Comparison of ENCODE assay signal across 7 mouse cellular contexts in genomic region chr17:71551350-71551749, GRCm38 (mm10). TPM values are rescaled to one million over a fixed set of nuclear protein-coding genes. Genes with fewer than 3 reads are reported as not detected.
DNase-seq lines count a peak whose midpoint lies in the region; ATAC-seq and TF ChIP-seq lines count a peak whose summit lies in the region.

No protein-coding gene starts in this region.

- peak overlapping the region; percentile 97 for H3K4me2 ChIP-seq in neural tube, embryonic 11.5 days (ENCODE audit: low read depth)
- H3K4me2 ChIP-seq in forebrain, embryonic 11.5 days (ENCODE audit: low read depth, low read length, severe bottlenecking), result peak overlapping the region; percentile 99
- H3K4me2 ChIP-seq in limb, embryonic 14.5 days (replicated peaks; ENCODE audit: low read depth, low read length, severe bottlenecking), result peak overlapping the region; percentile 95
- peak overlapping the region; percentile 99 for H3K4me2 ChIP-seq in stomach, embryonic 16.5 days (ENCODE audit: low read depth, low read length)

- no peaks in the 10 kb centered on the region for H3K36me3 ChIP-seq in neural tube, embryonic 11.5 days (ENCODE audit: control insufficient read depth, insufficient read depth, low read length)
- no peaks in the 10 kb centered on the region for H3K36me3 ChIP-seq in forebrain, embryonic 11.5 days (ENCODE audit: control insufficient read depth, insufficient read depth, low read length)
- no peaks in the 10 kb centered on the region for H3K36me3 ChIP-seq in limb, embryonic 14.5 days (ENCODE audit: control insufficient read depth, insufficient read depth, low read length)
- H3K36me3 ChIP-seq in stomach, embryonic 16.5 days (ENCODE audit: control insufficient read depth, insufficient read depth, low read length), result no peaks in the 10 kb centered on the region

- WGBS in neural tube, embryonic 11.5 days, result 6% methylated on average over 6 of the region's 6 CpGs
- 7% methylated on average over 6 of the region's 6 CpGs for WGBS in forebrain, embryonic 11.5 days
- WGBS in limb, embryonic 14.5 days, result 10% methylated on average over 5 of the region's 6 CpGs
- WGBS in stomach, embryonic 16.5 days, result 8% methylated on average over 6 of the region's 6 CpGs

- no peak for DNase-seq in neural tube, embryonic 11.5 days (ENCODE audit: low spot score)
- DNase-seq in neural tube, embryonic 10.5 days (ENCODE audit: extremely low spot score, low spot score), result no peak
- no peak for DNase-seq in forebrain, embryonic 11.5 days (ENCODE audit: low spot score)
- no peak for DNase-seq in limb, embryonic 14.5 days (ENCODE audit: low spot score)
- no peak for DNase-seq in layer of hippocampus, adult 9-11 months

- H3K9ac ChIP-seq in neural tube, embryonic 11.5 days (ENCODE audit: low read length), result peak overlapping the region; percentile 80
- peak overlapping the region; percentile 69 for H3K9ac ChIP-seq in forebrain, embryonic 11.5 days (ENCODE audit: low read length)
- peak overlapping the region; percentile 66 for H3K9ac ChIP-seq in limb, embryonic 14.5 days (ENCODE audit: low read depth, low read length, severe bottlenecking)
- peak overlapping the region; percentile 83; the same call in 1 of the 2 replicates for H3K9ac ChIP-seq in stomach, embryonic 16.5 days (ENCODE audit: low read length)

- peaks cover 6% of the 10 kb centered on the region; the same call in 1 of the 2 replicates for H3K27me3 ChIP-seq in neural tube, embryonic 11.5 days (ENCODE audit: control insufficient read depth, insufficient read depth, low read length)
- H3K27me3 ChIP-seq in forebrain, embryonic 11.5 days (ENCODE audit: control insufficient read depth, insufficient read depth, low read length), result peaks cover 7% of the 10 kb centered on the region
- H3K27me3 ChIP-seq in limb, embryonic 14.5 days (ENCODE audit: control insufficient read depth, insufficient read depth, low read length), result peaks cover 15% of the 10 kb centered on the region; the same call in 1 of the 2 replicates
- peaks cover 12% of the 10 kb centered on the region; the same call in 1 of the 2 replicates for H3K27me3 ChIP-seq in stomach, embryonic 16.5 days (ENCODE audit: control insufficient read depth, insufficient read depth, low read length)

- no peak overlapping the region for H3K27ac ChIP-seq in neural tube, embryonic 11.5 days (ENCODE audit: low read depth, low read length)
- H3K27ac ChIP-seq in forebrain, embryonic 11.5 days (ENCODE audit: low read depth, low read length), result no peak overlapping the region
- H3K27ac ChIP-seq in limb, embryonic 14.5 days (replicated peaks; ENCODE audit: low read depth, low read length), result no peak overlapping the region
- H3K27ac ChIP-seq in stomach, embryonic 16.5 days (ENCODE audit: low read length), result no peak overlapping the region

- ATAC-seq in neural tube, embryonic 11.5 days (ENCODE audit: insufficient read depth, low FRiP score, low TSS enrichment), result peak; percentile 21; the same call in 1 of the 2 replicates
- no peak for ATAC-seq in forebrain, embryonic 11.5 days (replicated peaks; ENCODE audit: low FRiP score)
- no peak; the same call in 1 of the 2 replicates for ATAC-seq in limb, embryonic 14.5 days (ENCODE audit: low FRiP score, low read depth)
- ATAC-seq in stomach, embryonic 16.5 days (ENCODE audit: insufficient read depth, low FRiP score), result no peak
- ATAC-seq in megakaryocyte progenitor cell, adult 5-6 weeks (replicated peaks; ENCODE audit: poor library complexity), result no peak

- H3K4me1 ChIP-seq in neural tube, embryonic 11.5 days (ENCODE audit: control insufficient read depth, insufficient read depth, low read length), result peaks cover 3% of the 10 kb centered on the region; the same call in 1 of the 2 replicates
- peaks cover 4% of the 10 kb centered on the region; the same call in 1 of the 2 replicates for H3K4me1 ChIP-seq in forebrain, embryonic 11.5 days (replicated peaks; ENCODE audit: control insufficient read depth, insufficient read depth, low read length)
- H3K4me1 ChIP-seq in limb, embryonic 14.5 days (ENCODE audit: control insufficient read depth, insufficient read depth, low read length), result no peaks in the 10 kb centered on the region
- H3K4me1 ChIP-seq in stomach, embryonic 16.5 days (ENCODE audit: control insufficient read depth, insufficient read depth, low read length), result 0 out of 2 replicates have a peak, but pooled peaks cover 6% of the 10 kb centered on the region

- peak overlapping the region; percentile 62 for H3K4me3 ChIP-seq in neural tube, embryonic 11.5 days (ENCODE audit: low read depth, low read length)
- H3K4me3 ChIP-seq in forebrain, embryonic 11.5 days (ENCODE audit: low read depth, low read length), result peak overlapping the region; percentile 64
- H3K4me3 ChIP-seq in limb, embryonic 14.5 days (replicated peaks; ENCODE audit: low read length), result peak overlapping the region; percentile 60
- peak overlapping the region; percentile 76 for H3K4me3 ChIP-seq in stomach, embryonic 16.5 days (replicated peaks; ENCODE audit: low read length)

- no peaks in the 10 kb centered on the region for H3K9me3 ChIP-seq in neural tube, embryonic 11.5 days (ENCODE audit: control insufficient read depth, low read length)
- no peaks in the 10 kb centered on the region for H3K9me3 ChIP-seq in forebrain, embryonic 11.5 days (ENCODE audit: control insufficient read depth, low read length)
- H3K9me3 ChIP-seq in limb, embryonic 14.5 days (ENCODE audit: control insufficient read depth, low read length), result no peaks in the 10 kb centered on the region
- no peaks in the 10 kb centered on the region for H3K9me3 ChIP-seq in stomach, embryonic 16.5 days (replicated peaks; ENCODE audit: control insufficient read depth, low read length)

- no peak for TF ChIP-seq POLR2A in limb, embryonic 14.5 days (IDR thresholded peaks at IDR 0.05; ENCODE audit: borderline replicate concordance, extremely low read depth, insufficient read depth, insufficient read length)

RNA-seq across cellular contexts. Expression of gene Spdya, which starts 0.5 kb away (rescaled TPM):
- 0.96 and 1.6 TPM in 2 replicates for polyA plus RNA-seq in neural tube, embryonic 11.5 days (2014; fragmentation: Nextera tagmentation; extraction: Ambion mirVana)
- polyA plus RNA-seq in forebrain, embryonic 11.5 days (2014; fragmentation: Nextera tagmentation; extraction: Ambion mirVana), result 1.3 and 2.2 TPM in 2 replicates
- 0.79 and 1.0 TPM in 2 replicates for polyA plus RNA-seq in limb, embryonic 14.5 days (2012; rRNA removed)
- polyA plus RNA-seq in limb, embryonic 14.5 days (2014; fragmentation: Nextera tagmentation; extraction: Ambion mirVana), result 1.3 and 1.5 TPM in 2 replicates
- polyA plus RNA-seq in stomach, embryonic 16.5 days (2015; fragmentation: Nextera tagmentation; extraction: Ambion mirVana), result 0.49 and 0.54 TPM in 2 replicates
- not detected in 2 replicates for total RNA-seq in megakaryocyte progenitor cell, adult 5-6 weeks (2015)
- not detected in 2 replicates for total RNA-seq in megakaryocyte progenitor cell, adult 5-6 weeks (2017)

RNA-seq across cellular contexts. Expression of gene Ndc80, which starts 24.7 kb away (rescaled TPM):
- 51.2 and 54.7 TPM in 2 replicates for polyA plus RNA-seq in neural tube, embryonic 11.5 days (2014; fragmentation: Nextera tagmentation; extraction: Ambion mirVana)
- polyA plus RNA-seq in forebrain, embryonic 11.5 days (2014; fragmentation: Nextera tagmentation; extraction: Ambion mirVana), result 69.3 and 70.5 TPM in 2 replicates
- 9.8 and 18.9 TPM in 2 replicates for polyA plus RNA-seq in limb, embryonic 14.5 days (2012; rRNA removed)
- polyA plus RNA-seq in limb, embryonic 14.5 days (2014; fragmentation: Nextera tagmentation; extraction: Ambion mirVana), result 35.8 and 37.3 TPM in 2 replicates
- 37.6 and 37.9 TPM in 2 replicates for polyA plus RNA-seq in stomach, embryonic 16.5 days (2015; fragmentation: Nextera tagmentation; extraction: Ambion mirVana)
- total RNA-seq in megakaryocyte progenitor cell, adult 5-6 weeks (2015), result 51.2 and 57.3 TPM in 2 replicates
- total RNA-seq in megakaryocyte progenitor cell, adult 5-6 weeks (2017), result 75.0 and 91.7 TPM in 2 replicates
